Mouse (Mus musculus) hindbrain, postnatal 0 days (tissue): ENCODE results near the gene Dusp1. TPM values are rescaled to one million over a fixed set of nuclear protein-coding genes. Genes with fewer than 3 reads are reported as not detected.

ENCODE experiments used
- ATAC-seq: fragments of 200-750 bp; cut with Nextera tagmentation; 2 replicates; pipeline ENCODE4 v1.8.0; 2017; ENCODE audit warnings: mild to moderate bottlenecking, moderate TSS enrichment, moderate library complexity
- DNase-seq: peaks from one replicate; pipeline ENCODE4 v3.0.0-alpha.2; 2015; ENCODE audit warnings: low spot score
- H3K27ac ChIP-seq: fragments of 300-500 bp; sonication (generic); 2 replicates; pipeline ENCODE4 v1.5.1; 2014; ENCODE audit warnings: mild to moderate bottlenecking
- H3K27me3 ChIP-seq: fragments of 300-500 bp; sonication (generic); 2 replicates; pipeline ENCODE4 v1.6.1; 2014; ENCODE audit warnings: low read length, mixed read lengths; ENCODE audit not compliant: insufficient read depth
- H3K36me3 ChIP-seq: fragments of 300-500 bp; sonication (generic); 2 replicates; pipeline ENCODE4 v1.6.1; 2014; ENCODE audit warnings: low read length, mixed read lengths; ENCODE audit not compliant: insufficient read depth
- H3K4me1 ChIP-seq: fragments of 300-500 bp; sonication (generic); 2 replicates; pipeline ENCODE4 v1.6.1; 2014; ENCODE audit warnings: antibody characterized with exemption, low read length, mixed read lengths; ENCODE audit not compliant: insufficient read depth
- H3K4me2 ChIP-seq: fragments of 300-500 bp; sonication (generic); 2 replicates; pipeline ENCODE4 v1.6.1; 2014; ENCODE audit warnings: low read depth, mild to moderate bottlenecking, low read length, moderate library complexity, mixed read lengths
- H3K4me3 ChIP-seq: fragments of 300-500 bp; sonication (generic); 2 replicates; pipeline ENCODE4 v1.5.1; 2014; ENCODE audit warnings: low read length
- H3K9ac ChIP-seq: fragments of 300-500 bp; sonication (generic); replicated peaks from 2 replicates; pipeline ENCODE4 v1.6.1; 2014; ENCODE audit warnings: mild to moderate bottlenecking, low read length, moderate library complexity, mixed read lengths
- H3K9me3 ChIP-seq: fragments of 300-500 bp; sonication (generic); 2 replicates; pipeline ENCODE4 v1.6.1; 2016; ENCODE audit warnings: low read length, mixed read lengths
- CTCF ChIP-seq: IDR thresholded peaks from 2 replicates; pipeline ENCODE4 v1.5.1; 2016; ENCODE audit warnings: antibody characterized with exemption, control low read depth, low read depth
- WGBS: fragments of 180-500 bp; shearing (Covaris S2); extraction: QIAGEN DNeasy Blood & Tissue Kit; methylation state at CpG from one replicate; pipeline ENCODE4 v1.1.7; 2014; 5-methylcytosine and 5-hydroxymethylcytosine counted together
- polyA plus RNA-seq: library from polyadenylated mRNA; unstranded; fragments of >200 nt; fragmentation: Nextera tagmentation; extraction: Ambion mirVana; gene quantifications from 2 replicates; pipeline ENCODE4 v1.2.1, GENCODE M21; 2015
- total RNA-seq: library from RNA; depleted of rRNA; stranded (reverse); fragments of >200 nt; gene quantifications from 2 replicates; pipeline ENCODE4 v1.2.3, GENCODE M21; 2014

Gene Dusp1
- total and polyA plus RNA-seq, 2 experiments from 2014 or later = 27.0 to 51.4 TPM

GRCm38 (mm10) chr17:26518306-26518705 lies 43.6 kb downstream of the Dusp1 start:
- no peak overlapping the region for H3K27ac ChIP-seq
- H3K4me2 ChIP-seq = no peak overlapping the region
- H3K9me3 ChIP-seq = no peaks in the 10 kb centered on the region
- DNase-seq = no peak
- no peaks in the 10 kb centered on the region for H3K4me1 ChIP-seq
- 86% methylated on average over 3 of the region's 3 CpGs for WGBS
- H3K27me3 ChIP-seq = no peaks in the 10 kb centered on the region
- no peaks in the 10 kb centered on the region for H3K36me3 ChIP-seq
- no peak for ATAC-seq
- TF ChIP-seq CTCF = no peak
- no peak overlapping the region for H3K9ac ChIP-seq
- H3K4me3 ChIP-seq = no peak overlapping the region

GRCm38 (mm10) chr17:26515675-26516074 lies 46.3 kb downstream of the Dusp1 start:
- Histone ChIP-seq H3K4me3 (no peak overlapping the region), H3K27ac (no peak overlapping the region), H3K9ac (no peak overlapping the region), H3K36me3 (no peaks in the 10 kb centered on the region), H3K27me3 (no peaks in the 10 kb centered on the region), H3K4me2 (no peak overlapping the region), H3K9me3 (no peaks in the 10 kb centered on the region), H3K4me1 (no peaks in the 10 kb centered on the region)
- no peak for TF ChIP-seq CTCF
- WGBS = 91% methylated on average over 4 of the region's 4 CpGs
- DNase-seq = no peak
- ATAC-seq = no peak

- WGBS = 88% methylated on average over 3 of the region's 3 CpGs
- no peaks in the 10 kb centered on the region for H3K27me3 ChIP-seq
- H3K4me1 ChIP-seq = no peaks in the 10 kb centered on the region
- TF ChIP-seq CTCF = no peak
- H3K27ac ChIP-seq = no peak overlapping the region
- H3K4me2 ChIP-seq = no peak overlapping the region
- H3K9me3 ChIP-seq = no peaks in the 10 kb centered on the region
- ATAC-seq (no peak), DNase-seq (no peak)
- H3K36me3 ChIP-seq = no peaks in the 10 kb centered on the region
- H3K4me3 ChIP-seq = no peak overlapping the region
- H3K9ac ChIP-seq = no peak overlapping the region
These were observed 47.3 kb downstream of the Dusp1 start for GRCm38 (mm10) chr17:26514581-26515030.

GRCm38 (mm10) chr17:26513459-26514290 lies 48.3 kb downstream of the Dusp1 start:
- H3K9ac ChIP-seq = no peak overlapping the region
- no peaks in the 10 kb centered on the region for H3K9me3 ChIP-seq
- no peak for ATAC-seq
- DNase-seq = no peak
- no peaks in the 10 kb centered on the region for H3K27me3 ChIP-seq
- H3K27ac ChIP-seq = no peak overlapping the region
- H3K4me3 ChIP-seq = no peak overlapping the region
- WGBS = 80% methylated on average over 6 of the region's 6 CpGs
- no peaks in the 10 kb centered on the region for H3K4me1 ChIP-seq
- no peak for TF ChIP-seq CTCF
- H3K4me2 ChIP-seq = no peak overlapping the region
- no peaks in the 10 kb centered on the region for H3K36me3 ChIP-seq

GRCm38 (mm10) chr17:26512961-26513360 lies 49.0 kb downstream of the Dusp1 start:
- no peak overlapping the region for H3K27ac ChIP-seq
- no peak overlapping the region for H3K4me2 ChIP-seq
- H3K9ac ChIP-seq = no peak overlapping the region
- TF ChIP-seq CTCF = no peak
- 55% methylated on average over 7 of the region's 7 CpGs for WGBS
- H3K4me1 ChIP-seq = no peaks in the 10 kb centered on the region
- H3K9me3 ChIP-seq = no peaks in the 10 kb centered on the region
- DNase-seq = no peak
- no peak for ATAC-seq
- no peaks in the 10 kb centered on the region for H3K27me3 ChIP-seq
- H3K4me3 ChIP-seq = no peak overlapping the region
- H3K36me3 ChIP-seq = no peaks in the 10 kb centered on the region

GRCm38 (mm10) chr17:26511816-26512774 lies 49.8 kb downstream of the Dusp1 start:
- no peak for ATAC-seq
- no peak overlapping the region for H3K4me3 ChIP-seq
- H3K4me2 ChIP-seq = no peak overlapping the region
- 63% methylated on average over 7 of the region's 7 CpGs for WGBS
- H3K27ac ChIP-seq = no peak overlapping the region
- H3K9ac ChIP-seq = no peak overlapping the region
- H3K36me3 ChIP-seq = no peaks in the 10 kb centered on the region
- no peaks in the 10 kb centered on the region for H3K4me1 ChIP-seq
- no peaks in the 10 kb centered on the region for H3K27me3 ChIP-seq
- no peaks in the 10 kb centered on the region for H3K9me3 ChIP-seq
- no peak for TF ChIP-seq CTCF
- DNase-seq = no peak
